Mouse (Mus musculus) midbrain, postnatal 0 days (tissue): ENCODE data around the gene Atp5f1. TPM values are rescaled to one million over a fixed set of nuclear protein-coding genes. Genes with fewer than 3 reads are reported as not detected.

Source experiments
- ATAC-seq: fragments of 200-750 bp; cut with Nextera tagmentation; 2 replicates; pipeline ENCODE4 v1.8.0; 2017; ENCODE audit warnings: moderate number of reproducible peaks, mild to moderate bottlenecking, moderate TSS enrichment, moderate library complexity; ENCODE audit not compliant: low FRiP score
- DNase-seq: peaks from one replicate; pipeline ENCODE4 v3.0.0-alpha.2; 2015; ENCODE audit warnings: low spot score
- H3K27ac ChIP-seq: fragments of 300-500 bp; sonication (generic); 2 replicates; pipeline ENCODE4 v1.5.1; 2014; ENCODE audit warnings: low read depth, mild to moderate bottlenecking, low read length, mixed read lengths
- H3K27me3 ChIP-seq: fragments of 300-500 bp; sonication (generic); 2 replicates; pipeline ENCODE4 v1.6.1; 2014; ENCODE audit warnings: low read length, control low read depth, mixed read lengths; ENCODE audit not compliant: insufficient read depth
- H3K36me3 ChIP-seq: fragments of 300-500 bp; sonication (generic); 2 replicates; pipeline ENCODE4 v1.6.1; 2014; ENCODE audit warnings: low read length, control low read depth, mixed read lengths; ENCODE audit not compliant: insufficient read depth
- H3K4me1 ChIP-seq: fragments of 300-500 bp; sonication (generic); 2 replicates; pipeline ENCODE4 v1.6.1; 2014; ENCODE audit warnings: mild to moderate bottlenecking, control low read depth, antibody characterized with exemption, low read length, mixed read lengths; ENCODE audit not compliant: insufficient read depth
- H3K4me2 ChIP-seq: fragments of 300-500 bp; sonication (generic); 2 replicates; pipeline ENCODE4 v1.6.1; 2014; ENCODE audit warnings: low read depth, mild to moderate bottlenecking, low read length, mixed read lengths; ENCODE audit not compliant: poor library complexity, severe bottlenecking
- H3K4me3 ChIP-seq: fragments of 300-500 bp; sonication (generic); 2 replicates; pipeline ENCODE4 v1.5.1; 2014; ENCODE audit warnings: low read depth, mild to moderate bottlenecking, low read length, moderate library complexity
- H3K9ac ChIP-seq: fragments of 300-500 bp; sonication (generic); replicated peaks from 2 replicates; pipeline ENCODE4 v1.6.1; 2014; ENCODE audit warnings: mild to moderate bottlenecking, low read length, moderate library complexity, mixed read lengths; ENCODE audit not compliant: poor library complexity, severe bottlenecking
- H3K9me3 ChIP-seq: fragments of 300-500 bp; sonication (generic); 2 replicates; pipeline ENCODE4 v1.6.1; 2016; ENCODE audit warnings: low read length, control low read depth
- CTCF ChIP-seq: IDR thresholded peaks from 2 replicates; pipeline ENCODE4 v1.5.1; 2016; ENCODE audit warnings: antibody characterized with exemption, mild to moderate bottlenecking
- WGBS: fragments of 180-500 bp; shearing (Covaris S2); extraction: QIAGEN DNeasy Blood & Tissue Kit; methylation state at CpG from one replicate; pipeline ENCODE4 v1.1.7; 2014; 5-methylcytosine and 5-hydroxymethylcytosine counted together
- polyA plus RNA-seq: library from polyadenylated mRNA; unstranded; fragments of >200 nt; fragmentation: Nextera tagmentation; extraction: Ambion mirVana; gene quantifications from 2 replicates; pipeline ENCODE4 v1.2.1, GENCODE M21; 2015
- total RNA-seq: library from RNA; depleted of rRNA; stranded (reverse); fragments of >200 nt; gene quantifications from 2 replicates; pipeline ENCODE4 v1.2.3, GENCODE M21; 2014

Atp5f1 gene
- total and polyA plus RNA-seq, 2 experiments from 2014 or later, result 239 to 539 TPM

GRCm38 (mm10) chr3:105910519-105911190 lies 49.2 kb downstream of the Atp5f1 start:
- 81% methylated on average over 11 of the region's 11 CpGs for WGBS
- no peaks in the 10 kb centered on the region for H3K27me3 ChIP-seq
- H3K27ac ChIP-seq, result no peak overlapping the region
- no peak overlapping the region for H3K9ac ChIP-seq
- no peak overlapping the region for H3K4me2 ChIP-seq
- ATAC-seq, result no peak
- no peaks in the 10 kb centered on the region for H3K36me3 ChIP-seq
- no peak for DNase-seq
- no peak for TF ChIP-seq CTCF
- no peaks in the 10 kb centered on the region for H3K4me1 ChIP-seq
- H3K9me3 ChIP-seq, result no peaks in the 10 kb centered on the region
- no peak overlapping the region for H3K4me3 ChIP-seq

GRCm38 (mm10) chr3:105908976-105909375 lies 50.9 kb downstream of the Atp5f1 start:
- no peak overlapping the region for H3K27ac ChIP-seq
- H3K36me3 ChIP-seq, result no peaks in the 10 kb centered on the region
- no peak for TF ChIP-seq CTCF
- H3K9ac ChIP-seq, result no peak overlapping the region
- H3K27me3 ChIP-seq, result no peaks in the 10 kb centered on the region
- DNase-seq, result no peak
- H3K9me3 ChIP-seq, result no peaks in the 10 kb centered on the region
- no peak overlapping the region for H3K4me2 ChIP-seq
- H3K4me1 ChIP-seq, result no peaks in the 10 kb centered on the region
- 95% methylated on average over 4 of the region's 4 CpGs for WGBS
- no peak for ATAC-seq
- H3K4me3 ChIP-seq, result no peak overlapping the region

GRCm38 (mm10) chr3:105907956-105908655 lies 51.8 kb downstream of the Atp5f1 start:
- H3K36me3 ChIP-seq, result no peaks in the 10 kb centered on the region
- H3K9me3 ChIP-seq, result no peaks in the 10 kb centered on the region
- no peaks in the 10 kb centered on the region for H3K4me1 ChIP-seq
- no peak overlapping the region for H3K4me3 ChIP-seq
- no peak for TF ChIP-seq CTCF
- 36% methylated on average over 9 of the region's 9 CpGs for WGBS
- H3K4me2 ChIP-seq, result no peak overlapping the region
- H3K27me3 ChIP-seq, result no peaks in the 10 kb centered on the region
- no peak overlapping the region for H3K27ac ChIP-seq
- no peak overlapping the region for H3K9ac ChIP-seq
- ATAC-seq (no peak), DNase-seq (no peak)

GRCm38 (mm10) chr3:105904721-105905120 lies 55.2 kb downstream of the Atp5f1 start:
- H3K27me3 ChIP-seq, result no peaks in the 10 kb centered on the region
- no peak overlapping the region for H3K4me2 ChIP-seq
- no peak overlapping the region for H3K27ac ChIP-seq
- no peak overlapping the region for H3K9ac ChIP-seq
- 96% methylated on average over 9 of the region's 9 CpGs for WGBS
- TF ChIP-seq CTCF, result no peak
- DNase-seq (no peak), ATAC-seq (no peak)
- no peaks in the 10 kb centered on the region for H3K36me3 ChIP-seq
- no peak overlapping the region for H3K4me3 ChIP-seq
- no peaks in the 10 kb centered on the region for H3K9me3 ChIP-seq
- no peaks in the 10 kb centered on the region for H3K4me1 ChIP-seq

- Histone ChIP-seq H3K36me3 (no peaks in the 10 kb centered on the region), H3K4me3 (no peak overlapping the region), H3K4me1 (no peaks in the 10 kb centered on the region), H3K27ac (no peak overlapping the region), H3K9me3 (no peaks in the 10 kb centered on the region), H3K9ac (no peak overlapping the region), H3K27me3 (no peaks in the 10 kb centered on the region), H3K4me2 (no peak overlapping the region)
- 86% methylated on average over 4 of the region's 4 CpGs for WGBS
- no peak for DNase-seq
- TF ChIP-seq CTCF, result no peak
- ATAC-seq, result no peak
Observed at GRCm38 (mm10) chr3:105904213-105904612, 55.7 kb downstream of the Atp5f1 start.

- no peak for ATAC-seq
- Histone ChIP-seq H3K36me3 (no peaks in the 10 kb centered on the region), H3K9ac (no peak overlapping the region), H3K27me3 (no peaks in the 10 kb centered on the region), H3K9me3 (no peaks in the 10 kb centered on the region), H3K4me3 (no peak overlapping the region), H3K27ac (no peak overlapping the region), H3K4me1 (no peaks in the 10 kb centered on the region), H3K4me2 (no peak overlapping the region)
- WGBS, result 73% methylated on average over 4 of the region's 4 CpGs
- TF ChIP-seq CTCF, result no peak
- no peak for DNase-seq
Observed at GRCm38 (mm10) chr3:105901468-105901867, 58.4 kb downstream of the Atp5f1 start.
